Mouse (Mus musculus) frontal cortex, postnatal 14 days (tissue): ENCODE measurements around the gene Sprr2b.
"Not testable (repeated sequence)": the region's sequence is repeated elsewhere in the genome, so short reads cannot be mapped to it uniquely, and the experiment has no call there.

Source experiments
- DNase-seq, 2 experiments: peaks; one replicate each; pipeline ENCODE4 v3.0.0; 2022; ENCODE audit warnings: low spot score in 2 of 2

The Sprr2b gene

GRCm38 (mm10) chr3:92316320-92316719, at the start of gene Sprr2b:
TSS of gene Sprr2b (plus strand) at chr3:92316620.
- no peak for DNase-seq

- DNase-seq: not testable (repeated sequence)
Observed at GRCm38 (mm10) chr3:92271414-92271985, 44.9 kb upstream of the Sprr2b start.

GRCm38 (mm10) chr3:92273504-92273903, 42.9 kb upstream of the Sprr2b start:
- not testable (repeated sequence) for DNase-seq

- DNase-seq: not testable (repeated sequence)
Observed at GRCm38 (mm10) chr3:92274018-92274417, 42.4 kb upstream of the Sprr2b start.

GRCm38 (mm10) chr3:92279663-92280062, 36.8 kb upstream of the Sprr2b start:
- DNase-seq: not testable (repeated sequence)

GRCm38 (mm10) chr3:92280963-92281606, 35.3 kb upstream of the Sprr2b start:
- DNase-seq: not testable (repeated sequence)

GRCm38 (mm10) chr3:92285101-92285500, 31.3 kb upstream of the Sprr2b start, which contains the start of gene Sprr2a3:
TSS of gene Sprr2a3 (plus strand) at chr3:92285417.
- DNase-seq: not testable (repeated sequence)

- DNase-seq: not testable (repeated sequence)
Observed at GRCm38 (mm10) chr3:92288489-92288888, 27.9 kb upstream of the Sprr2b start.

- no peak for DNase-seq
Observed at GRCm38 (mm10) chr3:92307406-92307805, 9.0 kb upstream of the Sprr2b start.

GRCm38 (mm10) chr3:92317384-92317783, 964 bp downstream of the Sprr2b start:
- no peak for DNase-seq

- DNase-seq: no peak
Observed at GRCm38 (mm10) chr3:92336278-92336677, 19.9 kb downstream of the Sprr2b start.

- DNase-seq: no peak
Observed at GRCm38 (mm10) chr3:92338840-92339239, 22.4 kb downstream of the Sprr2b start, which contains the start of gene Sprr2d. TSS of gene Sprr2d (plus strand) at chr3:92339140.

- DNase-seq: no peak
Observed at GRCm38 (mm10) chr3:92351843-92352242, 35.4 kb downstream of the Sprr2b start, which contains the start of gene Sprr2e. TSS of gene Sprr2e (plus strand) at chr3:92352143.

- no peak for DNase-seq
Observed at GRCm38 (mm10) chr3:92361619-92362018, 45.2 kb downstream of the Sprr2b start.

- DNase-seq: no peak
Observed at GRCm38 (mm10) chr3:92364887-92365286, 48.5 kb downstream of the Sprr2b start, which contains the start of gene Sprr2f. TSS of gene Sprr2f (plus strand) at chr3:92365187.
